Mouse (Mus musculus) forebrain, embryonic 10.5 days (tissue): ENCODE data around the gene Hhat. TPM values are rescaled to one million over a fixed set of nuclear protein-coding genes. Genes with fewer than 3 reads are reported as not detected.

ENCODE experiments used
- DNase-seq: peaks from one replicate; pipeline ENCODE4 v3.0.0-alpha.2; 2017; ENCODE audit warnings: low spot score; ENCODE audit errors: extremely low spot score
- H3K27ac ChIP-seq: fragments of 300-500 bp; sonication (generic); 2 replicates; pipeline ENCODE4 v1.5.1; 2016; ENCODE audit warnings: mild to moderate bottlenecking
- H3K27me3 ChIP-seq: fragments of 300-500 bp; sonication (generic); 2 replicates; pipeline ENCODE4 v1.6.1; 2016; ENCODE audit warnings: mild to moderate bottlenecking; ENCODE audit not compliant: poor library complexity, severe bottlenecking
- H3K36me3 ChIP-seq: fragments of 300-500 bp; sonication (generic); replicated peaks from 2 replicates; pipeline ENCODE4 v1.6.1; 2016; ENCODE audit warnings: mild to moderate bottlenecking, moderate library complexity
- H3K4me1 ChIP-seq: fragments of 300-500 bp; sonication (generic); 2 replicates; pipeline ENCODE4 v1.6.1; 2016
- H3K4me3 ChIP-seq: fragments of 300-500 bp; sonication (generic); 2 replicates; pipeline ENCODE4 v1.5.1; 2016; ENCODE audit warnings: mild to moderate bottlenecking, moderate library complexity
- H3K9me3 ChIP-seq: fragments of 300-500 bp; sonication (generic); 2 replicates; pipeline ENCODE4 v1.6.1; 2016; ENCODE audit warnings: mild to moderate bottlenecking, moderate library complexity
- WGBS: fragments of 180-500 bp; shearing (Covaris S2); methylation state at CpG from one replicate; pipeline ENCODE4 v1.1.7; 2016; 5-methylcytosine and 5-hydroxymethylcytosine counted together
- polyA plus RNA-seq: library from polyadenylated mRNA; unstranded; fragments of >200 nt; fragmentation: Nextera tagmentation; extraction: Ambion mirVana; gene quantifications from 2 replicates; pipeline ENCODE4 v1.2.1, GENCODE M21; 2016

Gene Hhat
- polyA plus RNA-seq, 1 experiment from 2014 or later, result 7.6 TPM

DNA sequence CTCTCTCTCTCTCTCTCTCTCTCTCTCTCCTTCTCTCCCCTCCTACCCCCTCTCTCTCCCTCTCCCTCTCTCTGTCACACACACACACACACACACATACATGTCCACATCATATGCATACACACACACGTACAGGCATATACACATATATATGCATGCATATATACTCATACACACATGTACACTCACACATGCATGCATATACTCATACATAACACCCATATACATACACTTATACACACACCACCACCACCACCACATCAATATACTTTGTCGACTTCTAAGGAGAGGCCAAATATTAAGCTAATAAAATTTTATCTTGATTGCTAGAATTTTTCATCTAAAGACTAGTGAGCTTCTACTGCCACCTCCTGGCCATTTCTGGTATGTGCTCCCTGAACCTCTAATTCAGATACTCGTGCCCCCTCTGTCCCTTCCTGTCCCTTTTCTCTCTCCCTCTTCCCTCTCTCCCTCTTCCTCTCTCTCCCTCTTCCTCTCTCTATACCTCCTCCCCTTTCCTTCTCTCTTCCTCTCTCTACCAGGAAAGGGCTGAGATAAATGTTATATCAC lies 59.2 kb downstream of the Hhat start:
- Histone ChIP-seq H3K9me3 (no peaks in the 10 kb centered on the region), H3K27ac (no peak overlapping the region), H3K27me3 (no peaks in the 10 kb centered on the region), H3K36me3 (no peaks in the 10 kb centered on the region), H3K4me3 (no peak overlapping the region), H3K4me1 (no peaks in the 10 kb centered on the region)
- peak; percentile 49 for DNase-seq
- WGBS, result 36% methylated on average over 3 of the region's 3 CpGs

DNA sequence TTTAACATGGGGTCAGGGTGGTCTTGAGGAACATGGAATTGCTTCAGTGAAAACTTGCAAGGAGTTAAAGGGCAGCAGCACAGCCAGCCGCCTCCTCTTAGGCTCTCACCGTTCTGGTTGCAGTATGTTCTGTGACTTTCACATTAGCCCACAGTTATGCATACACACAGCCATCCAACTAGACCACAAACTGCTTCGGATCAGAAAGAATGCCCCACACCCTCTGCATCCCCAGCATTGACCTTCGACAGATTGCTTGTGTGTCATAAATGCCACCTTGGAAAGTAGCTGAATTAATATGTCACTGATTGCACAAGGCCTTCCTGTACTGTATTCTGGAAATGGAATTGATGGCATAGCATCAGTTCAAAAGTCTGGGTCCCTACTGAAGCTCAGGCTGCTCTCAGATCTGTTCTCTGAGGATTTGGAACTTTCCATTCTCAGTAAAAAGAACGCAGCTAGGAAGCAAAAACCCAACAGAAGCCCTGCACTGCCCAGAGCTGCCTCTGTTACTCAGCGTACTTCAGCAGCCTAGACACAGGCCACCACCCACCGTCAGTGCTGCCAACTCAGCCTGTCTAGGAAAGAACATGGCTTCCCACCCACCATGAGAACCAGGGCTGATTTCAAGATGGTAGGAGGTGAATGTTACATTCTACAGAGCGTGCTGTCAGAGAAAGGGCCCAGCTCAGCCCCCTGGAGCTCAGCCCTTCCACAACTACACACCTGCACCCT lies 70.5 kb downstream of the Hhat start:
- H3K27ac ChIP-seq, result no peak overlapping the region
- no peaks in the 10 kb centered on the region; the same call in 1 of the 2 replicates for H3K9me3 ChIP-seq
- H3K36me3 ChIP-seq, result no peaks in the 10 kb centered on the region; the same call in 1 of the 2 replicates
- H3K4me1 ChIP-seq, result no peaks in the 10 kb centered on the region
- no peak for DNase-seq
- no peak overlapping the region for H3K4me3 ChIP-seq
- H3K27me3 ChIP-seq, result no peaks in the 10 kb centered on the region
- 85% methylated on average over 8 of the region's 8 CpGs for WGBS

DNA sequence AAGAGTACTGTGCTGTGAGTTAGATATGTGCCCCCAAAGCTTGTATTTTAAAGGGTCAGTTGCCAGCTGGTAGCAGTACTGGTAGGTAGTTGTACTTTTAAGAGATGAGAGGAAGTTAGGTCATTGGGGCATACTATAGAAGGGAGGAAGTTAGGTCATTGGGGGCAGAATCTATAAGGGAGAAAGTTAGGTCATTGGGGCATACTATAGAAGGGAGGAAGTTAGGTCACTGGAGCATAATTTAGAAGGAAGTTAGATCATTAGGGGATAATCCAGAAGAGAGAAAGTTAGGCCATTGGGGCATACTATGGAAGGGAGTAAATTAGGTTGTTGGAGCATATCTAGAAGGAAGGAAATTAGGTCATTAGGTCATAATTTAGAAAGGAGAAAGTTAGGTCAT lies 71.9 kb downstream of the Hhat start:
- no peaks in the 10 kb centered on the region for H3K36me3 ChIP-seq
- H3K9me3 ChIP-seq, result no peaks in the 10 kb centered on the region; the same call in 1 of the 2 replicates
- H3K27me3 ChIP-seq, result no peaks in the 10 kb centered on the region
- H3K4me3 ChIP-seq, result no peak overlapping the region
- no peak for DNase-seq
- H3K27ac ChIP-seq, result no peak overlapping the region
- H3K4me1 ChIP-seq, result no peaks in the 10 kb centered on the region

DNA sequence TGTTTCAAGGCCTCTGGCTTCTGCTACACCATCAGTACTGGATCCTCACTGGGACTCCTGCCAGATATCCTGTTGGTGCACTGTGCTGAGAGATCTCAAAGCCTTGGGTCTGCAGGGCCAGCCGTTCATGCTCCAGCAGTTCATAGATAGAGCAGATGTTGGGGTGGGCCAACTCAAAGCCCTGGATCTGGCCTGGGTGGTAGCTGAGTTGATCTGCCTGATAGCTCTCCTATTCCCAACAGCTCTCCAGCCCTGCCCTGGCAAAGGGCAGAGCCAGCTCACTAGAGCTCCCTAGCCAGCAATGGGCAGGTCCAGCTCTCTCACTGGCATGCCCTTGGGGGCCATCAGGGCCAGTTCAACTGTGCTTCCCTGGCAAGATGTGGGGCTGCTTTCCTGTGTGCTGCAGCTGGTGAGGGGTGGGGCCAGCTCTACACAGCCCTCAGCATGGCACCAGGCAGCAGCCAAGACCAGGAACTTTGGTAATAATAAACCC lies 74.6 kb downstream of the Hhat start:
- DNase-seq, result no peak
- H3K27me3 ChIP-seq, result no peaks in the 10 kb centered on the region
- H3K36me3 ChIP-seq, result no peaks in the 10 kb centered on the region
- H3K27ac ChIP-seq, result no peak overlapping the region
- H3K9me3 ChIP-seq, result no peaks in the 10 kb centered on the region
- WGBS, result 96% methylated on average over 1 of the region's 1 CpGs
- no peak overlapping the region for H3K4me3 ChIP-seq
- peaks cover 4% of the 10 kb centered on the region; the same call in 1 of the 2 replicates for H3K4me1 ChIP-seq

- no peaks in the 10 kb centered on the region for H3K27me3 ChIP-seq
- no peaks in the 10 kb centered on the region for H3K9me3 ChIP-seq
- DNase-seq, result no peak
- no peak overlapping the region for H3K4me3 ChIP-seq
- H3K4me1 ChIP-seq, result peaks cover 4% of the 10 kb centered on the region; the same call in 1 of the 2 replicates
- H3K36me3 ChIP-seq, result no peaks in the 10 kb centered on the region
- H3K27ac ChIP-seq, result 0 out of 2 replicates have a peak overlapping the region, but pooled peaks have one; percentile 12
- 96% methylated on average over 10 of the region's 10 CpGs for WGBS
These were observed 77.4 kb downstream of the Hhat start for GRCm38 (mm10) chr1:192693644-192694043.

- WGBS, result 89% methylated on average over 7 of the region's 7 CpGs
- H3K27me3 ChIP-seq, result no peaks in the 10 kb centered on the region
- H3K9me3 ChIP-seq, result no peaks in the 10 kb centered on the region
- no peak overlapping the region for H3K4me3 ChIP-seq
- no peak overlapping the region for H3K27ac ChIP-seq
- no peaks in the 10 kb centered on the region for H3K36me3 ChIP-seq
- DNase-seq, result no peak
- peaks cover 4% of the 10 kb centered on the region; the same call in 1 of the 2 replicates for H3K4me1 ChIP-seq
These were observed 78.0 kb downstream of the Hhat start for GRCm38 (mm10) chr1:192692982-192693381.

- H3K4me1 ChIP-seq, result peaks cover 14% of the 10 kb centered on the region
- WGBS, result 90% methylated on average over 4 of the region's 4 CpGs
- H3K27ac ChIP-seq, result no peak overlapping the region
- no peaks in the 10 kb centered on the region for H3K27me3 ChIP-seq
- no peaks in the 10 kb centered on the region for H3K36me3 ChIP-seq
- no peak overlapping the region for H3K4me3 ChIP-seq
- no peak for DNase-seq
- H3K9me3 ChIP-seq, result no peaks in the 10 kb centered on the region
These were observed 88.6 kb downstream of the Hhat start for GRCm38 (mm10) chr1:192682219-192682951.

DNA sequence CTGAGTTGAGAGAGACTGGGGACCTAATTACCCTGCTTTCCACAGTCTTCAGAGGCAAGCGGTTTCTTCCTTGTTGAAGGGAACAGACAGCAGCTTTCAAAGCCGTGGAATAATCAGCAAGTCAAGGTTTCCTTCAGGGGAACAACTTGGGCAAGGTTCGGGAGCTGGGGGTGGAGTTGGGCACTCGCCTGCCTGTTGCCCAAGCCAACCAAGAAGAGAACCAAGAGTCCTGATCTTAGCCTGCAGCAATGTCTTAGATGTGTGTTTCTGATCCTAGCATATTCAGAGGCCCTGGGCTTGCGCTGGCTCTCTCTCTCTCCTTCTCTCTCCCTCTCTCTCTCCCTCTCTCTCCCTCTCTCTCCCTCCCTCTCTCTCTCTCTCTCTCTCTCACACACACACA lies 93.8 kb downstream of the Hhat start:
- Histone ChIP-seq H3K4me1 (peaks cover 11% of the 10 kb centered on the region), H3K27me3 (no peaks in the 10 kb centered on the region), H3K27ac (no peak overlapping the region), H3K36me3 (peaks cover 5% of the 10 kb centered on the region; the same call in 1 of the 2 replicates), H3K4me3 (no peak overlapping the region), H3K9me3 (peaks cover 6% of the 10 kb centered on the region; the same call in 1 of the 2 replicates)
- DNase-seq, result no peak
- 91% methylated on average over 5 of the region's 5 CpGs for WGBS

GRCm38 (mm10) chr1:192663608-192664007 lies 107.4 kb downstream of the Hhat start:
- Histone ChIP-seq H3K9me3 (no peaks in the 10 kb centered on the region), H3K27me3 (no peaks in the 10 kb centered on the region), H3K4me1 (peaks cover 4% of the 10 kb centered on the region; the same call in 1 of the 2 replicates), H3K27ac (no peak overlapping the region), H3K36me3 (peaks cover 6% of the 10 kb centered on the region; the same call in 1 of the 2 replicates), H3K4me3 (no peak overlapping the region)
- DNase-seq, result no peak
- WGBS, result 59% methylated on average over 4 of the region's 4 CpGs

GRCm38 (mm10) chr1:192663092-192663491 lies 107.9 kb downstream of the Hhat start:
- Histone ChIP-seq H3K9me3 (no peaks in the 10 kb centered on the region), H3K27me3 (no peaks in the 10 kb centered on the region), H3K27ac (no peak overlapping the region), H3K36me3 (peaks cover 6% of the 10 kb centered on the region; the same call in 1 of the 2 replicates), H3K4me1 (peaks cover 4% of the 10 kb centered on the region; the same call in 1 of the 2 replicates), H3K4me3 (no peak overlapping the region)
- no peak for DNase-seq
- WGBS, result 79% methylated on average over 5 of the region's 5 CpGs

DNA sequence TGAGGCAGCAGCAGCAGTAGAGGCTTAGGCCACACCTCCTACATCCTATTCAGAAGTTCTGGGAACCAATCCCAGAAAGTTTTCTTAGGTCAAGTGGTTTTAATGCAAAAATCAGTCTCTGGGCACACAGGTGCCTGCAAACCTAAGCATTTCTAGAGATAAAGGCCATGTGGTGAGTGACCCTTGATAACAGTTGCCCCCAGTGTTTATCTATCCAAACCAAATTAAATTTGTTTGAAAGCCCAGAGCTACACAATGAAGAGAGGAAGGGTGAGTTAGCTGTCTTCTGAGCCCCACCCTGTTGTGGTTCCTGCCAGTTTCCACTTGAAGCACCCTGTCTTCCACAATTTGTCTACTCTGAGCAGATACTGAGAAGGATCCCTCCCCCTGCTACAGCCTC lies 109.4 kb downstream of the Hhat start:
- Histone ChIP-seq H3K27me3 (no peaks in the 10 kb centered on the region), H3K9me3 (no peaks in the 10 kb centered on the region), H3K36me3 (peaks cover 6% of the 10 kb centered on the region; the same call in 1 of the 2 replicates), H3K4me3 (no peak overlapping the region), H3K4me1 (no peaks in the 10 kb centered on the region), H3K27ac (no peak overlapping the region)
- no peak for DNase-seq

GRCm38 (mm10) chr1:192657417-192657816 lies 113.6 kb downstream of the Hhat start:
- H3K36me3 ChIP-seq, result peaks cover 6% of the 10 kb centered on the region; the same call in 1 of the 2 replicates
- DNase-seq, result no peak
- H3K9me3 ChIP-seq, result no peaks in the 10 kb centered on the region
- H3K4me3 ChIP-seq, result no peak overlapping the region
- WGBS, result 83% methylated on average over 6 of the region's 6 CpGs
- H3K27me3 ChIP-seq, result no peaks in the 10 kb centered on the region
- no peaks in the 10 kb centered on the region for H3K4me1 ChIP-seq
- H3K27ac ChIP-seq, result no peak overlapping the region
